Mouse (Mus musculus): Measurements from ENCODE around the gene Heg1. TPM values are rescaled to one million over a fixed set of nuclear protein-coding genes. Genes with fewer than 3 reads are reported as not detected.

Heg1 gene
- total RNA-seq (2021) = 100 to 1,000 TPM; 136 to 157 TPM

DNA sequence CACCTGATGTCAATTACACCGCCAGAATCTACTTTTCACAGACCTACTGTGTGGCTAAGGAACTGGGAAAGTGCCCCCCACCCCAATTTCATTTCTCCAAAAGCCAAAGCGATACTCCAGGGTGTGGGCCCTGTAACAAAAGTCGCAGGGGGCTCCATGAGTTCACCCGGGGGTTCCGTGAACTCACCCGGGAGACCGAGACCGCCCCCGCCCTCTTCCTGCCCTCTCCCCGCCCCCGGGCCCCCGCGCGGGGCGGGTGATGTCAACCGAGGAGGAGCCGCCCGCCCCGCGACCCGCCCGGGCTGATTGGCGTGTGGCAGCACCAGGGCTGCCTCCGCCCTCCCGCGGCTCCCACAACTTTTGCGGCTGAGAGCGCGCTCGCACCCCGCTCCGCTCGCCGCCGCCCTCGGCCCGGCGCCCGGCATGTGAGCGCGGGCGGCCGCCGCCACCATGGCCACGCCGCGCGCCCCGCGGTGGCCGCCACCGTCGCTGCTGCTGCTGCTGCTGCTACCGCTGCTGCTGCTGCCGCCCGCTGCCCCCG is at the start of gene Heg1:
TSS of gene Heg1 (plus strand) at position 209 of the 541 bp plus-strand sequence.
- DNase-seq = peak; percentile 89 to 91
- intact Hi-C loops (cut with DNase I) = loop anchor here (2.0 kb wide), 2 partner anchors 31 to 107 kb away; no protein-coding TSS in a partner anchor

DNA sequence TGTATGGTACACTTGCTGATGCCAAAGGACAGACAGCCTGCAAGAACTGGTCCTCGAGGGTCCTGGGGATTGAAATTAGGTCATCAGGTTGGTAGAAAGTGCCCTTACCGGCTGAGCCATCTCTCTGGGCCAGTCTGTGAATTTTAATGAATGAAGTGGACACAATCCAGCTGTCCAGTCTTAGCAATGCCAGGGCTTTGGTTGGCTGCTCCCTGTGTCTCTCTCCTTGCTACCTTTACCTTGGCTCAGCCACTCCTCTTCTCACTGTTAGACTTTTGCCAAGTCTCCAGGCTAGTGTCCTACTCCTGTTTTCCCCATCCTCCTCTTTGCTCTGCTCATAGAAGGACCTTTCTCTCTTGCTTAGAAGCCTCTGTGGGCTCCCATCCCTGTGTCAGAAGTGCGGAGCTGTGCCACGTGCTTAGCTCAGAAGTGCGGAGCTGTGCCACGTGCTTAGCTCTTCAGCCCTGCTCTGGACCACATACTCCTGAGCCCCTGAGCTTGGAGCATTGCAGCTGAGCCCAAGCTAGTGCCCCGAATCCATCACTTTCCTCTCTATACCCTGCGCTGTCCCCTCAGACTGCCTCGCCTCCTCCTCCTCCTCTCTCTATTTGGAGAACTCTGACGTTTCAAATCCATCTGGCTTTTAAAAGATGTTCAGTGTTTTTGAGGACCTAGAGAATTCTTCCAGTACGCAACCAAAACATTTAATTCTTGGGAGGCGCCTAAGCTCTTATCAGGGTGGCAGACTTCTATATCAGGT is 48.2 kb upstream of the Heg1 start:
- intact Hi-C loops (cut with DNase I) = no loop called here

GRCm38 (mm10) chr16:33641779-33642178 is 42.4 kb upstream of the Heg1 start:
- intact Hi-C loops (cut with DNase I) = no loop called here
- DNase-seq = no peak

More for the DNA sequence above, 48.2 kb upstream of the Heg1 start:
- no peak for DNase-seq

DNA sequence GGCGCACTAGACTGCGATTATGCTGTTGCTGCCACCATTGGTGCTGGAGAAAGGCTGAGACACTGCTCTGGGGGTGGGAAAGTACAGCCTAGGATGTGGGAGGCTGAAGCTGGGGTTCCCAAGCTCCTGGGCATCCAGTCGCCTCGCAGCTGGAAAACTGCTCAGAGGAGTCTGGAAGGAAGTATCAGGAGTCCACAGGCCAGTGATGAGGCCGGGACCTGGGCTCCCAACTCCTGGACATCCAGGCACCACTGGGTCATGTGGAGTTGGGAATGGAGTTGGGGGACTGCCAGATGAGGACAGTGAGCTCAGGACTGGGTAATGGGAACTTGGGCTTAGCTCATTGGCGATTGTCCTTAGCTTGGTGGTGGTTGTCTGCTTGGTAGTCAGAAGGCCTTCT is 31.1 kb upstream of the Heg1 start:
- intact Hi-C loops (cut with DNase I) = no loop called here
- no peak for DNase-seq

DNA sequence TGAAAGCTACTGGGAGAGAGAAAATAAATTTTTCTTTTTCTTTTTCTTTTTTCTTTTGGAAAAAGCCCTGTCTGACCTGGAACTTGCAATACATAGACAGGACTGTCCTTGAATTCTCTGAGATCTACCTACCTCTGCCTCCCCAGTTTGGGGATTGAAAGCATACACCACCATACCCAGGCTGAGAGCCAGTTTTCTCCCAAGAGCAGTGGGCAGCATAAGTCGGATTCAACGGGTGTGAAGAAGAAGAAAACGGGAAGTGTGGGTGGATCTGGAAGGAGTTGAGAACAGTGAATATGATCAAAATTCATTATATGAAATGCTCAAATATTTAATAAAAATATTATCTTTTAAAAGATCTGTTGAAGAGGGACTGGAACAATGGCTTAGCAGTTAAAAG is 28.7 kb upstream of the Heg1 start:
- DNase-seq = no peak

GRCm38 (mm10) chr16:33657191-33657590 is 27.0 kb upstream of the Heg1 start:
- DNase-seq = no peak
- intact Hi-C loops (cut with DNase I) = no loop called here

More for the DNA sequence above, 28.7 kb upstream of the Heg1 start:
- intact Hi-C loops (cut with DNase I) = no loop called here

DNA sequence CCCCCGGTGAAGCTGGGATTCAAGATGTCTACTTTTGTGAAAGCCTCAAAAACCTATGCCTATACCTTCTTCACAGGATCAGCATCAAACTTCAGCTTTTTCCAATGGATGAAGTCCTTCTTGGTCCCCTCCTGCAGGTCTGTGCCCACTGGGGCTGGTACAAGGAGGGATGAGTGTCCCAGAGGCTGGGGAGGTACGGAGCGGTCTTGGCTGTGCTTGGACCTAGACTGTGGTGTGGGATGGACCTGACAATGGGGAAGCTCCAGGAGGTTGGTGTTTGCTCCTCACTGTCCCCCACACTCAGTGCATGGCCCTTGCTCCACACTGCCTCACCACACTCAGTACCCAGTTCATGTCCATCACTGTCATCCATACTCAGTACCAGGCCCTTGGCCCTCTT is 26.0 kb upstream of the Heg1 start:
- DNase-seq = no peak
- intact Hi-C loops (cut with DNase I) = no loop called here

DNA sequence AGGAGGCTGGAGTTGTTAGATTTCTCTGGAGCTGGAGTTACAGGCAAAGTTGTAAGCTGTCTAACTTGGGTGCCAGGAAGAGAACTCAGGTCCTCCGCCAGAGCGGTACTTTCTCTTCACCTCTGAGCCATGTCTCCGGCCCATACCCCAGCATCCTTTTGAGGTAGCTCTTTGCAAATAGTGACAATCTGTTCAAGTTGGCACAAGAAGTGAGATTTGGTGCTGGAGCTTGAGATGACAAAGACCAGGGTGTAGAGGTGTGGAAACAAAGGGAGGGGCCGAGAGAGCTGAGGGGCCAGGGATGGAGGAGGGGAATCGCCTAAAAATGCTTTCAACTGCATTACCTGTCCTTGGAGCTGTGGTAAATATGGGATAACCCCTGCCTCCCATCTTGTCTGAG is 24.6 kb upstream of the Heg1 start:
- intact Hi-C loops (cut with DNase I) = no loop called here
- DNase-seq = no peak

DNA sequence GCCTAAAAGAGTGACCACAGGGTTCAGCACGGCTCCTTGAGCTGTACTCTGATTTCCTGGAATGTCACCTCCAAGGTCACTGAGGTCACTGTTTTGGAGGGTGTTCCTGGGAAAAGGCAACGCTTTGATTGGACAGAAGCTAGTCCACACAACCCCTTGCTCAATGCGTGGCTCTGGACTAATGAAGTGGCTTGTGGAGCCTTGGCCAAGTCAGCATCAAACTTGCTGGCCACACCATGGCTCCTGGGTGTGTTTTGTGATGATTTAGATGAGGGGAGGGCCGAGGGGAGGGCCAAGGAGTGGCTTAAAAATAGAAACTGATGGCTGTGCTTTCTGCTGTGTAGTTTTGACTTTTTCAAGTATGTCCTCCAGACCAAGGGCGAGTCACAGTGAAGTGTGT is 24.0 kb upstream of the Heg1 start:
- intact Hi-C loops (cut with DNase I) = no loop called here
- DNase-seq = peak; percentile 49 to 56

DNA sequence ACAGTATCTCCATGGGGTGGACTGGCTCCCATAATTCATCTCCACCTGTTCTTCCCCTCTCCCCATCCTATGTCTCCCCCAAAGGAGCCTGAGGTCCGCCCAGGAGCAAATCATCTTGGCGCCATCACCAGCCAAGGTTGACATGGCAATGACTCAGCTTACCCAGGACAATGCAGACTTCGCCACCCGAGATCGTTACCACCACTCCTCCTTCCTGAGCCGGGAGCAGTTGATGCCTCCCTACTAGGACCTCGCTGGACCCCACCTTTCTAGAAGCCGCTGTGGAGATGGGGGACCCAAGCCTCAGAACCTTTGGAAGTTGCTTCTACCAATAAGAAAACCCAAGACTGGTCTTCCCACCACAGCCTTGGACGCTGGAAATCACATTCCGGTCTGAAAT is 21.3 kb upstream of the Heg1 start:
- no peak for DNase-seq

GRCm38 (mm10) chr16:33666226-33666625 is 17.9 kb upstream of the Heg1 start:
- intact Hi-C loops (cut with DNase I) = no loop called here
- no peak for DNase-seq

More for the DNA sequence above, 21.3 kb upstream of the Heg1 start:
- intact Hi-C loops (cut with DNase I) = no loop called here

DNA sequence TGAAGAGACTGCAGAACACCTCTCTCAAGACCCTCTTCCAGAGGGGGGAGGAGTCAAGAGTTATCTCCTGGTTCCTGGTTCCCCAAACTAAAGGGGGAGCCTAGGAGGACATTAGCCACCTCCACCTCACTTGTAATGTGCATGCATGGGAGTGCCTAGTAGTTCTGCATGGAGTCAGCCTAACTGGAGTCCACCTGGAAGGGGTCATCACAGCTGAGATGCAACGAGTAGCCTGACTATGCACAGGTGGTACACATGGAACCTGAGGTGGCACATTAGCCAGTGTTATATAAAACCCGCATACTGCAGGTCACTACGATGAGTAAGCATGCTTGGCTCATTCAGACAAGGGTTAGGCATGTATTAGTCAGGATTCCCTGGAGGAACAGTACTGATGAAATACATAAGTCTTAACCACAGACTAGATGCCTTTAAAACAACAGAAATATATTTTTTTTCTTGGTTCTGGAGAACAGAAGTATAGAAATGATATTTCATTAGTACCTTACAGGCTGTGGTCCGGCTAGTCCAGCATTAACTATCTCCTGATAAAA is 17.1 kb upstream of the Heg1 start:
- intact Hi-C loops (cut with DNase I) = no loop called here
- no peak for DNase-seq

- DNase-seq = no peak
- intact Hi-C loops (cut with DNase I) = no loop called here
Measured at GRCm38 (mm10) chr16:33668448-33668847, 15.7 kb upstream of the Heg1 start.

DNA sequence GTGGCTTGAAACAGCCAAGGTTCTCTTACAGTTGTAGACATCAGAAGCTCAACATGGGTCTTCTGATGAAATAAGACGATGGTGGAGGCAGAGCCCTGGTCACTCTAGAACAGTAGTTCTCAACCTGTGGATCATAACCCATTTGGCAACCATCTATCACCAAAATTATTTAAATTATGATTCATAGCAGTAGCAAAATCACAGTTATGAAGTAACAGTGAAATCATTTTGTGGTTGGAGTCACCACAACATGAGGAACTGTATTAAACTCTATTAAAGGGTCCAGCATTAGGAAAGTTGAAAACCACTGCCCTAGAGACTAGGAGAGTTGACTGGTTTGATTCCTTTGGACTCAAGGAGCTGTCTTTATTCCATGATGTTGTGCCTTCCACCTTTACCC is 15.1 kb upstream of the Heg1 start:
- DNase-seq = no peak
- intact Hi-C loops (cut with DNase I) = no loop called here

GRCm38 (mm10) chr16:33670340-33670739 is 13.8 kb upstream of the Heg1 start:
- intact Hi-C loops (cut with DNase I) = no loop called here
- DNase-seq = no peak

DNA sequence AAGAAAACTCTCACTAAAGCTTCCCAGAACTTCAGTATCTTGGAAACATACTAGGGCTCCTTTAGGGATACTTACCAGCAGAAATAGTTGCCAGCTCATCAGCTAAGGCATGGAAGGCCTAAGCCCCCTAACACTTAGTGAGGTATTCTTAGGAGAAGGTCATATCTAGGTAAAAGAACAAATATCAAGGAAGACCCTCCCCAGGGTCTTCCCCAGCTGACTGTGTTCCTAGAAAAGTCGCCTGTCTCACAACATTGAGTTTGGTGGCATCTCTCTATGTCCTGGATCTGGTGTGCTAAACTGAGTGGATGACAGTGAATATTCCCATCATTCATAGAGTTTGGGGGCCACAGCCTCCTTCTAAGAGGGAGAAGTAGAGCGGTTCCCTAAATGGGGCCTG is 13.2 kb upstream of the Heg1 start:
- intact Hi-C loops (cut with DNase I) = no loop called here
- no peak for DNase-seq

GRCm38 (mm10) chr16:33672188-33672587 is 12.0 kb upstream of the Heg1 start:
- intact Hi-C loops (cut with DNase I) = no loop called here

GRCm38 (mm10) chr16:33672643-33673042 is 11.5 kb upstream of the Heg1 start:
- intact Hi-C loops (cut with DNase I) = no loop called here
- no peak for DNase-seq

More at GRCm38 (mm10) chr16:33672188-33672587, 12.0 kb upstream of the Heg1 start:
- no peak for DNase-seq

GRCm38 (mm10) chr16:33673530-33674109 is 10.6 kb upstream of the Heg1 start:
- DNase-seq = peak; percentile 57 to 61
- intact Hi-C loops (cut with DNase I) = no loop called here

DNA sequence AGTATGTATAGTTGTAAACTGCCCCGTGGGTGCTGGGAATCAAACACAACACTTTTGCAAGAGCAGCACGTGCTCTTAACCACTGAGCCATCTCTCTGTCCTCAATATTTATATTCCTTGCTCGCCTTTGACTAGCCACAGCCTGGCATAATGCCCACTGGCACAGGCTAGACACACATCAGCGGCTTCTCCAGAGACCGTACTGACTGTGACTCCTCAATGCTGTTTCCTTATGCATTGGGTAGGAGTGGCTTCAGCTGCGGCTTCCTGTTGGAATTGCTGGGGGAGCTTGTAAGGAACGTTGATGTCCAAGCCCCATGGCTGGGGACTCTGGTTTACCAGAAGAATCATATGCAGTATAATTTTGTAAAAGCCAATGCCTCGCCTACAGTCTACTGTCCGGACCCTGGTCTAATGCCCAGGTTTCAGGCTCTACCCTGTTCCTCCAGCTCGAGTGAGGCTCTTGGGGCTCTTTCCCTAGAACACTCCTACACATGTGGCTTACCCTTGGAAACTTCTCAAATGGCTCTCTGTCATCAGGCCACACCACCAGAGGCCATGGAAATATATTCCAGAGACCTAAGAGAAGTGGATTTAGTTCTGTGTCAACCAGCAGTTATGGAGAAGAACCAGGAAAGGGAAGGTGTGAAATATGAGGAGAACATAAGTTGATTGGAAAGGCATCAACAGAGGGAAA is 8.9 kb upstream of the Heg1 start:
- DNase-seq = no peak
- intact Hi-C loops (cut with DNase I) = loop anchor here (5.0 kb wide), 1 partner anchor 113 kb away; no protein-coding TSS in a partner anchor

DNA sequence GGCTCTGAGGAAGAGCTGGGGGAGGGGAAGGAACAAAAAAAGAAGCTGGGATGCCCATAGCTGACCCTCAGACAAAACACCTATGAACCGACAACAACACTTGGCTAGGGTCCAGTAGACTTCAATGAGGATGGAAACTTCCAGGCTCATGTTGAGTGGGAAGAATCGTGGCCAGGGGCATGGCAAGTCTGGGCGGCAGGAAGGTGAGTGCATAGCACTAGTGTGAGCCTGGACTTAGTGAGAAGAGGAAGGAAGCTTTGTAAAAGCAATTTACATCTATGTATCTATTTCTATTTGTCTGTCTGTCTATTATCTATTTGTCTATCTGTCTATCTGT is 8.4 kb upstream of the Heg1 start:
- intact Hi-C loops (cut with DNase I) = loop anchor here (2.0 to 5.0 kb wide), 2 partner anchors 95 to 114 kb away; no protein-coding TSS in a partner anchor
- DNase-seq = peak in 1 of 2 experiments; percentile 27

Measured in heart, postnatal 36 days (tissue).